Mouse (Mus musculus): ENCODE data around the gene P2ry2. TPM values are rescaled to one million over a fixed set of nuclear protein-coding genes. Genes with fewer than 3 reads are reported as not detected.

P2ry2 gene
- total and polyA plus RNA-seq, 2 experiments from 2014 or later: 0.24 to 0.67 TPM

- Histone ChIP-seq H3K4me1 (ENCODE audit: insufficient read depth) (no peaks in the 10 kb centered on the region), H3K27me3 (ENCODE audit: insufficient read depth, low read length) (no peaks in the 10 kb centered on the region), H3K4me2 (ENCODE audit: low read depth) (no peak overlapping the region), H3K4me3 (ENCODE audit: low read depth, low read length) (no peak overlapping the region), H3K27ac (ENCODE audit: low read depth, low read length) (no peak overlapping the region), H3K9ac (no peak overlapping the region), H3K36me3 (ENCODE audit: insufficient read depth) (no peaks in the 10 kb centered on the region), H3K9me3 (ENCODE audit: low read length) (no peaks in the 10 kb centered on the region)
- DNase-seq: no peak
- 87% methylated on average over 31 of the region's 31 CpGs for WGBS
- no peak for TF ChIP-seq CTCF (IDR thresholded peaks at IDR 0.05; ENCODE audit: low read depth)
- ATAC-seq: no peak
These were observed 14.6 kb downstream of the P2ry2 start for GRCm38 (mm10) chr7:100997951-100998577.

DNA sequence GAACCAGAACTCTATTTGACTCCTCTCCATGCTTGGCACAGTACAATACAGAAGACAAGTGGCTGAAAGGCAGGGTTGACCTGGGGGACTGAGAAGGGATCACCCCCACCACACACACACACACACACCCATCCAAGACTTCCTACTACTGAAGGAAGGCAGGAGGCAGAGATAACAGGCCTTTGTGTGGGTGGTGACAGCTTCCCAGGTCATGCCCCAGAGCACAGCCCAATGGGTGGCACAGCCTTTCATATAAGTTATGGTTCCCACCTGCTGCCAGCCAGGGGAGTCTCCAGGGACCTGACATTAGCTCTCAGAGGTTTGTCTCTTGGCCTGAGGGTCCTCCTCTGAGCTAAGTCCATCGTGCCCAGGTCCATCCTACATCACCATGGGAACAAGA is 15.5 kb downstream of the P2ry2 start:
- Histone ChIP-seq H3K4me3 (ENCODE audit: low read depth, low read length) (no peak overlapping the region), H3K27ac (ENCODE audit: low read depth, low read length) (no peak overlapping the region), H3K4me1 (ENCODE audit: insufficient read depth) (no peaks in the 10 kb centered on the region), H3K9ac (no peak overlapping the region), H3K27me3 (ENCODE audit: insufficient read depth, low read length) (no peaks in the 10 kb centered on the region), H3K9me3 (ENCODE audit: low read length) (no peaks in the 10 kb centered on the region), H3K36me3 (ENCODE audit: insufficient read depth) (no peaks in the 10 kb centered on the region), H3K4me2 (ENCODE audit: low read depth) (no peak overlapping the region)
- TF ChIP-seq CTCF (IDR thresholded peaks at IDR 0.05; ENCODE audit: low read depth): no peak
- no peak for DNase-seq
- ATAC-seq: no peak
- WGBS: 63% methylated on average over 1 of the region's 1 CpGs

DNA sequence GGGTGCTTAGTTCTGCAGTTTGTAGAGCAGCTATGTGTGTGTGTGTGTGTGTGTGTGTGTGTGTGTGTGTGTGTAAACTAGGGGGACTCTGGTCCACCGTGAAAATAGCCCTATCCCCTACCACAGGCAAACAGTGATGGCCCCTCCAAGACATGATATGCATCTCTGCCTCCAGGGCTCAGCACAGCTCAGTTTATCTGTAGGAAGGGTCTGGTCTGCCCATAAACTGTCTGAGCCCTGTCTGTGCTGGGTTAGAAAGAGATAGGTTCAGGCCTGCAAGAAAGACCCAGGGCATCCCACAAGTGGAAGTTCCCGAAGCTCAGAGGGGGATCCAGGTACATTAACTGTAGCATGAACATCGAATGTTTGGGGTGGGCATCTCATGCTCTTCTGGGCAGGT is 16.7 kb downstream of the P2ry2 start:
- H3K36me3 ChIP-seq (ENCODE audit: insufficient read depth): no peaks in the 10 kb centered on the region
- no peak overlapping the region for H3K4me2 ChIP-seq (ENCODE audit: low read depth)
- H3K27me3 ChIP-seq (ENCODE audit: insufficient read depth, low read length): no peaks in the 10 kb centered on the region
- TF ChIP-seq CTCF (IDR thresholded peaks at IDR 0.05; ENCODE audit: low read depth): no peak
- no peak for ATAC-seq
- no peak overlapping the region for H3K9ac ChIP-seq
- H3K27ac ChIP-seq (ENCODE audit: low read depth, low read length): no peak overlapping the region
- 91% methylated on average over 3 of the region's 3 CpGs for WGBS
- H3K9me3 ChIP-seq (ENCODE audit: low read length): no peaks in the 10 kb centered on the region
- H3K4me3 ChIP-seq (ENCODE audit: low read depth, low read length): no peak overlapping the region
- no peaks in the 10 kb centered on the region for H3K4me1 ChIP-seq (ENCODE audit: insufficient read depth)
- DNase-seq: no peak

DNA sequence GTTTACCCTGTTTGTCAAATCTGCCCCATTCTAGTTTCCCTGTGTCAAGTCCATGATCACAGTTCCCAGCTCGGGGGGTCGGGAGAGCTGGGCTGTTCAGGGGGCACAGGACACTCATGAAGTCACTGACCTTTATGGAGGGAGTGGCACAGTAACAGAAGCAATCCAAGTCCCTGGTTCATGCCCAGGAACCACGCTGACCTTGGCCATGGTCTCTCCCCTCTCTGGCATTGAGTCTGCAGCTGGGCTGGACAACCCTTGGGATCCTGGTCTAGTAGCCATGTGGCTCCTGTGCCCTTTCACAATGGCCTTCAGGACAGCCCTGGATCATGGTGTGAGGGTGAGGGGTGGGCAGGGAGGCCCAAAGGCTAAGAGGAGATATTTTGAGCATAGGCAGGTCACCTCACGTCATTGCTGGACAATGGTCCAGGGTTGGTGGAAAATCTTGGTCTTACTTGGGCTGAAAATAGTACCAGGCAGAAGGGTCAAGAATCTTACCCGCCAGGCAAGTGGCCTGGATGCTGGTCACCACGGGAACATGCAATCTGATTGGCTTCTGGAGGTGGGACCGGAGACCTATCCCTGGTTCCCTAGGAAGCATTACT is 17.3 kb downstream of the P2ry2 start:
- Histone ChIP-seq H3K4me3 (ENCODE audit: low read depth, low read length) (no peak overlapping the region), H3K27me3 (ENCODE audit: insufficient read depth, low read length) (no peaks in the 10 kb centered on the region), H3K36me3 (ENCODE audit: insufficient read depth) (no peaks in the 10 kb centered on the region), H3K4me1 (ENCODE audit: insufficient read depth) (no peaks in the 10 kb centered on the region), H3K9me3 (ENCODE audit: low read length) (no peaks in the 10 kb centered on the region), H3K9ac (no peak overlapping the region), H3K4me2 (ENCODE audit: low read depth) (no peak overlapping the region), H3K27ac (ENCODE audit: low read depth, low read length) (no peak overlapping the region)
- WGBS: 92% methylated on average over 7 of the region's 7 CpGs
- no peak for TF ChIP-seq CTCF (IDR thresholded peaks at IDR 0.05; ENCODE audit: low read depth)
- ATAC-seq: no peak
- no peak for DNase-seq

DNA sequence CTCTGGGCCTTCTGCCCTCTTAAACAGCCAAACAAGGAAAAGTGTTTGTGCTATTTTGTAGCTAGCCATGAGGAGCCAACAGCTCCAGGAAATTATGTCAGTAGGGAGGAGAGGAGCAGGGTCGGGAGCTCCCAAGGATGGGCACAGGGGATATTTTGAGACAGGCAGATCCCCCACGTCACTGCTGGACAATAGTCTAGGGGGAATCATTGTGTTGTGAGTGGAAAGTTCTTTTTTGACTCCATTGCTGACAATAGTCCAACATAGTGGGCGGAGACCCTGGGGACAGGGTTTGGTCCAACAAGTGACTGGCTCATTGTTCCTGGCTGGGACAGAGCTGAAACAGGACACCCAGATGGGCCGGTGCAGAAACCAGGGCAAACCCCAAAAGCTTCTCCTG is 19.5 kb downstream of the P2ry2 start:
- Histone ChIP-seq H3K36me3 (ENCODE audit: insufficient read depth) (no peaks in the 10 kb centered on the region), H3K9ac (no peak overlapping the region), H3K4me3 (ENCODE audit: low read depth, low read length) (no peak overlapping the region), H3K4me1 (ENCODE audit: insufficient read depth) (no peaks in the 10 kb centered on the region), H3K9me3 (ENCODE audit: low read length) (no peaks in the 10 kb centered on the region), H3K27me3 (ENCODE audit: insufficient read depth, low read length) (no peaks in the 10 kb centered on the region), H3K4me2 (ENCODE audit: low read depth) (no peak overlapping the region), H3K27ac (ENCODE audit: low read depth, low read length) (no peak overlapping the region)
- ATAC-seq (no peak), DNase-seq (no peak)
- 49% methylated on average over 4 of the region's 4 CpGs for WGBS
- TF ChIP-seq CTCF (IDR thresholded peaks at IDR 0.05; ENCODE audit: low read depth): no peak

DNA sequence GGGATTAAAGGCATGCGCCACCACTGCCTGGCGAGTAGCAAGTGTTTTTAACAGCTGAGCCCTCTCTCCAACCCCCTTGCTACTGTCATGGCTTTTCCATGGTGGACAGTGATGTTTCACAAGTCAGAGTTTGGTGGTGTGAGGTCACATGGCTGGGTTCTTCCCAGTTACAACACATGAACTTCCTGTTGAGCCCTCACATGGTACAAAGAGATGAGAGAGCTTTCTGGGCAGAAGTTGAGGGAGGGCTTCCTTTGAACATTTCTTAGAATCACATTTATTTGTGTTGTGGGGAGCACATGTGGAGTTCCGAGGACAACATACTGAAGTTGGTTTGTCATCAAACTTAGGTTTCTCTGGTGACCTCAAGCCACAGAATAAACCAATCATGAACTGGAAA is 20.7 kb downstream of the P2ry2 start:
- no peaks in the 10 kb centered on the region for H3K36me3 ChIP-seq (ENCODE audit: insufficient read depth)
- no peaks in the 10 kb centered on the region for H3K27me3 ChIP-seq (ENCODE audit: insufficient read depth, low read length)
- H3K9ac ChIP-seq: no peak overlapping the region
- ATAC-seq (no peak), DNase-seq (no peak)
- H3K4me2 ChIP-seq (ENCODE audit: low read depth): no peak overlapping the region
- H3K9me3 ChIP-seq (ENCODE audit: low read length): no peaks in the 10 kb centered on the region
- H3K27ac ChIP-seq (ENCODE audit: low read depth, low read length): no peak overlapping the region
- no peaks in the 10 kb centered on the region for H3K4me1 ChIP-seq (ENCODE audit: insufficient read depth)
- 89% methylated on average over 3 of the region's 3 CpGs for WGBS
- no peak overlapping the region for H3K4me3 ChIP-seq (ENCODE audit: low read depth, low read length)
- TF ChIP-seq CTCF (IDR thresholded peaks at IDR 0.05; ENCODE audit: low read depth): no peak

- Histone ChIP-seq H3K4me2 (ENCODE audit: low read depth) (no peak overlapping the region), H3K36me3 (ENCODE audit: insufficient read depth) (no peaks in the 10 kb centered on the region), H3K4me3 (ENCODE audit: low read depth, low read length) (no peak overlapping the region), H3K9ac (no peak overlapping the region), H3K4me1 (ENCODE audit: insufficient read depth) (no peaks in the 10 kb centered on the region), H3K9me3 (ENCODE audit: low read length) (no peaks in the 10 kb centered on the region), H3K27me3 (ENCODE audit: insufficient read depth, low read length) (no peaks in the 10 kb centered on the region), H3K27ac (ENCODE audit: low read depth, low read length) (no peak overlapping the region)
- DNase-seq: no peak
- ATAC-seq: no peak
- no peak for TF ChIP-seq CTCF (IDR thresholded peaks at IDR 0.05; ENCODE audit: low read depth)
- 27% methylated on average over 9 of the region's 9 CpGs for WGBS
These were observed 21.9 kb downstream of the P2ry2 start for GRCm38 (mm10) chr7:100990636-100991311.
